Mouse (Mus musculus): ENCODE measurements at regions not wholly inside any gene's neighbourhood (a gene's known extent, or its start where the extent isn't known, plus 50 kb on each side); places are given as distances from the start of the nearest gene placed in this dataset.

DNA sequence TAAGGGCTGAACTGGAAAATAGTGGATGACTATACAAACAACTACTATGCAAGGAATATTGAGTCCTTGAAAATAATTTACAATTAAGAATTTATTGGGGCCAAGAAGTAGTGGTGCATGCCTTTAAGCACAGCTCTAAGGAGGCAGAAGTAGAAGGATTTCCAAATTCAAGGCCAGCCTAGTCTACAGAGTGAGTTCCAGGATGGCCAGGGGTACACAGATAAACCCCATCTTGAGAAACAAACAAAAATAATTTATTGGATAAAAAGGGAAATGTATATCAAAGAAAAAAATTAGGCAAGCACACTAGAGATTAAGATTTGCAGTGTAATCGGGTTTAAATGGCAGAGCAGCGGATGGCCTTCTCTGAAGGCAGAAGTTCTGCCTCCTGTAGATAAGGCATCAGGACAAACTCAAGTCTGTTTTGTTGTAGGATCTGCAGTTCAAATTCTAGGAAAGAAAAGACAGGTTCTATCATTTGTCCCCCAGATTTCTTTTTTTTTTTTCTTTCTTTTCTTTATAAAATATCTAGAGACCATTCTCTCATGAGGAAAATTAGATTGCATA is 110.7 kb upstream of the Man2a1 start:
- DNase-seq (no peak), ATAC-seq (0 out of 2 replicates have a peak, but pooled peaks have one; percentile 27)
- H3K36me3 ChIP-seq (replicated peaks; ENCODE audit: insufficient read depth, low read length), result no peaks in the 10 kb centered on the region
- no peak overlapping the region for H3K27ac ChIP-seq (ENCODE audit: low read depth)
- H3K9me3 ChIP-seq (ENCODE audit: low read length), result no peaks in the 10 kb centered on the region
- no peaks in the 10 kb centered on the region for H3K27me3 ChIP-seq (ENCODE audit: insufficient read depth, low read length)
- WGBS (ENCODE audit: insufficient replicate concordance), result 39% methylated on average over 2 of the region's 2 CpGs
- no peak for TF ChIP-seq CTCF (IDR thresholded peaks at IDR 0.05; ENCODE audit: low read depth)
- TF ChIP-seq EP300 (IDR thresholded peaks at IDR 0.05; ENCODE audit: low read depth), result peak; percentile 81
- H3K4me3 ChIP-seq (ENCODE audit: low read depth, low read length), result no peak overlapping the region
- H3K4me1 ChIP-seq (ENCODE audit: insufficient read depth), result 0 out of 2 replicates have a peak, but pooled peaks cover 2% of the 10 kb centered on the region
- no peak overlapping the region for H3K4me2 ChIP-seq (ENCODE audit: low read depth, low read length)
- no peak overlapping the region for H3K9ac ChIP-seq (replicated peaks)

- Histone ChIP-seq H3K27ac (ENCODE audit: low read depth) (no peak overlapping the region), H3K36me3 (replicated peaks; ENCODE audit: insufficient read depth, low read length) (no peaks in the 10 kb centered on the region), H3K4me1 (ENCODE audit: insufficient read depth) (0 out of 2 replicates have a peak, but pooled peaks cover 2% of the 10 kb centered on the region), H3K27me3 (ENCODE audit: insufficient read depth, low read length) (no peaks in the 10 kb centered on the region), H3K4me3 (ENCODE audit: low read depth, low read length) (no peak overlapping the region), H3K9me3 (ENCODE audit: low read length) (no peaks in the 10 kb centered on the region), H3K4me2 (ENCODE audit: low read depth, low read length) (no peak overlapping the region), H3K9ac (replicated peaks) (no peak overlapping the region)
- no peak for TF ChIP-seq EP300 (IDR thresholded peaks at IDR 0.05; ENCODE audit: low read depth)
- no peak for TF ChIP-seq CTCF (IDR thresholded peaks at IDR 0.05; ENCODE audit: low read depth)
- ATAC-seq (no peak), DNase-seq (no peak)
- WGBS (ENCODE audit: insufficient replicate concordance), result 79% methylated on average over 7 of the region's 7 CpGs
Observed at GRCm38 (mm10) chr17:64490664-64491063, 109.9 kb upstream of the Man2a1 start.

DNA sequence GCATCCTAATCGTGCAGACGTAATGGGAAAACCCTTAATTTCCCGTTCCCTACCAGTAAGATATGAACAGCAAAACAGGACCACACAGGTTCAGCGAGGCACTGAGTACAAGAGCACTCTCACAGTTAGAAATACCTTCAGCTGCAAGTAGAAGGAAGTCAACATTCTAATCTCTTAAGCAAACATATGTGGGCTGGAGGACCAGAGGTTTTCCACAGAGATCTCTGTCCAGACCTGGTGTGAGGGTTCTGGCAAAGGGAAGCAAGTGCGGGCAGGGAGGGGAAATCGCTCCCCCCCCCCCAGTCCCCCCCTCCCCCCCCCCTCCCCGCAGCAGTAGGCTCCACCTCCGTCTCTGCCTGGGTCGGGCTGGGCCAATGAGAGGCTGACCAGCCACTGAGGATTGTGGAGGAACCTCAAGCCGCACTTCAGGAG is 108.6 kb upstream of the Man2a1 start:
- ATAC-seq (peak; percentile 59), DNase-seq (no peak)
- 27% methylated on average over 8 of the region's 10 CpGs for WGBS (ENCODE audit: insufficient replicate concordance)
- Histone ChIP-seq H3K4me3 (ENCODE audit: low read depth, low read length) (no peak overlapping the region), H3K9ac (replicated peaks) (no peak overlapping the region), H3K27me3 (ENCODE audit: insufficient read depth, low read length) (no peaks in the 10 kb centered on the region), H3K36me3 (replicated peaks; ENCODE audit: insufficient read depth, low read length) (no peaks in the 10 kb centered on the region), H3K4me1 (ENCODE audit: insufficient read depth) (0 out of 2 replicates have a peak, but pooled peaks cover 2% of the 10 kb centered on the region), H3K4me2 (ENCODE audit: low read depth, low read length) (peak overlapping the region; percentile 18; the same call in 1 of the 2 replicates), H3K27ac (ENCODE audit: low read depth) (no peak overlapping the region), H3K9me3 (ENCODE audit: low read length) (no peaks in the 10 kb centered on the region)
- no peak for TF ChIP-seq EP300 (IDR thresholded peaks at IDR 0.05; ENCODE audit: low read depth)
- no peak for TF ChIP-seq CTCF (IDR thresholded peaks at IDR 0.05; ENCODE audit: low read depth)

- H3K4me2 ChIP-seq (ENCODE audit: low read depth, low read length), result 0 out of 2 replicates have a peak overlapping the region, but pooled peaks have one; percentile 22
- WGBS (ENCODE audit: insufficient replicate concordance), result 42% methylated on average over 7 of the region's 9 CpGs
- H3K9ac ChIP-seq (replicated peaks), result no peak overlapping the region
- no peak overlapping the region for H3K27ac ChIP-seq (ENCODE audit: low read depth)
- DNase-seq, result peak; percentile 68
- 0 out of 2 replicates have a peak, but pooled peaks cover 2% of the 10 kb centered on the region for H3K4me1 ChIP-seq (ENCODE audit: insufficient read depth)
- ATAC-seq, result peak; percentile 51
- TF ChIP-seq EP300 (IDR thresholded peaks at IDR 0.05; ENCODE audit: low read depth) (no peak), CTCF (IDR thresholded peaks at IDR 0.05; ENCODE audit: low read depth) (peak; percentile 62)
- no peak overlapping the region for H3K4me3 ChIP-seq (ENCODE audit: low read depth, low read length)
- H3K27me3 ChIP-seq (ENCODE audit: insufficient read depth, low read length), result no peaks in the 10 kb centered on the region
- no peaks in the 10 kb centered on the region for H3K36me3 ChIP-seq (replicated peaks; ENCODE audit: insufficient read depth, low read length)
- no peaks in the 10 kb centered on the region for H3K9me3 ChIP-seq (ENCODE audit: low read length)
Observed at GRCm38 (mm10) chr17:64492614-64493269, 107.8 kb upstream of the Man2a1 start.

DNA sequence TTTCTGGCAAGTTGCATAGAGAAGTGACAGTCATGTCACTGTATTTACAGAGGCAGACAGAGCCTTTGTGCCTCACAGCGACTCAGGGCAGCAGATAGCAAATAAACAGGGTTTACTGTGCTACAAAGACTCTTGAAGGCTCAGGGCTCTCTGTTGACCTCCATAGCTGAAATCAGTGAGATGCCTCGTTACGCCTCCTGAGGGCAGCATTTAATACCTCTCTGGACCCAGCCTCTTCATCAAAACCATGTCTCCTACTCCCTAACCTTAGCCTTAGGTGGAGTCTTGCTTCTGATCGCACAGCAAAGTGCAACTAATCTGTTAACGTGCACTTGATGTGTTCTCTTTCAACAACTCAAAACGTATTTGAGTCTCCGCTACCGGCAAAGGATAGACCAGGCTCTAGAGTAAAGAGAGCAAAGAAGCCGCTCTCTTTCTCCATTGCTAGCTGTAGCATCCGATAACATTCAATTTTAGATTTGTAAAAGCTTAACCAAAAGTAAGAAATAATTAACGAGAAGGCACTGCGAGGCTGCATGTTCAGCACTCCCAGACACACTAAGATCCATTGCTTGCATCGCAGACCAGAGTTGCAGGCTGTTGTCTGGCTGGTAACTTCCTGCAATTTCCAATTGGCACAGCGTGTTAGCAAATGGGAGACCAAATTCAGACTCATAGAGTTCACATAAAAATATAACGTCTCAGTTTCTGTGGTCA is 101.1 kb upstream of the Man2a1 start:
- TF ChIP-seq EP300 (IDR thresholded peaks at IDR 0.05; ENCODE audit: low read depth) (no peak), CTCF (IDR thresholded peaks at IDR 0.05; ENCODE audit: low read depth) (peak; percentile 74)
- ATAC-seq (peak; percentile 64), DNase-seq (peak; percentile 55)
- H3K4me2 ChIP-seq (ENCODE audit: low read depth, low read length), result no peak overlapping the region
- no peaks in the 10 kb centered on the region for H3K36me3 ChIP-seq (replicated peaks; ENCODE audit: insufficient read depth, low read length)
- H3K9ac ChIP-seq (replicated peaks), result no peak overlapping the region
- 51% methylated on average over 15 of the region's 15 CpGs for WGBS (ENCODE audit: insufficient replicate concordance)
- H3K27ac ChIP-seq (ENCODE audit: low read depth), result no peak overlapping the region
- H3K9me3 ChIP-seq (ENCODE audit: low read length), result no peaks in the 10 kb centered on the region
- H3K27me3 ChIP-seq (ENCODE audit: insufficient read depth, low read length), result no peaks in the 10 kb centered on the region
- no peak overlapping the region for H3K4me3 ChIP-seq (ENCODE audit: low read depth, low read length)
- H3K4me1 ChIP-seq (ENCODE audit: insufficient read depth), result no peaks in the 10 kb centered on the region

DNA sequence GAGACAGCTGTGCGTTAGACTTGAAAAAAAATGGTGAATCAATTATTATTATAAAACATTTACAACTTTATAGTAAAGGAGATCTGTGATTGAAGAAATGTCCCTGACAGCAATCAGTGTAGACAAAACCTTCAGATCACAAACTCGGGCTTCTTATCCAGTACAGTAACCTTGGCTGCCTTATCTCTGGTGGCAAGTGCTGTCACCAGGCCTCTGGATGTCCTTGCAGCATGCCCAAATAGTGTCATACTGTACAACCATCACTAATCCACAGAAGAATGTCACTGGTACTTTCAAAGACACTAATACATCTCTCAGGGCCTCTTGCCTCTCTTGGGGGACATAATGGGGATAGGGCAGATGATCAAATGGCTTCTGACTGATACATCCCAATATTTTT is 98.2 kb upstream of the Man2a1 start:
- no peak overlapping the region for H3K9ac ChIP-seq (replicated peaks)
- WGBS (ENCODE audit: insufficient replicate concordance), result 60% methylated on average over 2 of the region's 2 CpGs
- ATAC-seq (no peak), DNase-seq (no peak)
- H3K36me3 ChIP-seq (replicated peaks; ENCODE audit: insufficient read depth, low read length), result no peaks in the 10 kb centered on the region
- no peaks in the 10 kb centered on the region for H3K4me1 ChIP-seq (ENCODE audit: insufficient read depth)
- H3K4me3 ChIP-seq (ENCODE audit: low read depth, low read length), result no peak overlapping the region
- no peak for TF ChIP-seq EP300 (IDR thresholded peaks at IDR 0.05; ENCODE audit: low read depth)
- no peak for TF ChIP-seq CTCF (IDR thresholded peaks at IDR 0.05; ENCODE audit: low read depth)
- no peaks in the 10 kb centered on the region for H3K9me3 ChIP-seq (ENCODE audit: low read length)
- H3K27me3 ChIP-seq (ENCODE audit: insufficient read depth, low read length), result no peaks in the 10 kb centered on the region
- no peak overlapping the region for H3K4me2 ChIP-seq (ENCODE audit: low read depth, low read length)
- H3K27ac ChIP-seq (ENCODE audit: low read depth), result no peak overlapping the region

All from liver, postnatal 0 days (tissue).